Mouse (Mus musculus) liver, adult 2 months (tissue): ENCODE data around the gene Tsg101.

Source experiments
- CTCF ChIP-seq: fragments of 200-500 bp; IDR thresholded peaks from 2 replicates; pipeline ENCODE4 v1.5.1; 2011; ENCODE audit warnings: low read depth, low read length, control low read depth
- POLR2A ChIP-seq: fragments of 200-500 bp; IDR thresholded peaks from 2 replicates; pipeline ENCODE4 v1.6.1; 2011; ENCODE audit warnings: low read length, control low read depth; ENCODE audit not compliant: insufficient read depth; ENCODE audit errors: extremely low read depth

- TF ChIP-seq CTCF (no peak), POLR2A (no peak)
Observed at GRCm38 (mm10) chr7:46857436-46857835, 62.3 kb downstream of the Tsg101 start.
